Mouse (Mus musculus): Measurements from ENCODE around the gene Cars2. TPM values are rescaled to one million over a fixed set of nuclear protein-coding genes. Genes with fewer than 3 reads are reported as not detected.

The Cars2 gene
- polyA plus RNA-seq, 1 experiment from 2014 or later, result 25.7 TPM

DNA sequence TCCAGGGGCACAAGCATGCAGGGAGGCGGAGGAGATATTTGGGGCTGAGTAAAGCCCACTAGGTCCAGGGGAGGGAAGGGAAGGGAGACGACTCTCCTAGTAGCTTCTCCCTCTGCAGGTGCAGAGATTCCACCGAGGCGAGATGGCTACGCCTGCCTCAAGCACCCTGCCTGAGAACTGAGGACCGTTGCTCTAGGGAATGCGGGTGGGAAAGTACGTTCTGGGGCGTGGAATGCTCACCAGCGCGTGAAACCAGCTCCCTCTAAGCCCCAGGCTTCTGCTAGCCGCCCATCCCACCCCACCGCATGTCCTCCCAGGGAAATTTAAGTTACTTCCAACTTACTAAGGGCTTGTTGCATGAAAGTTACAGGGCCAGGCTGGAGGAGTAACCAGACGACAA, 71.0 kb downstream of the Cars2 start:
- H3K4me3 ChIP-seq, result no peak overlapping the region
- peak overlapping the region; percentile 11 for H3K4me2 ChIP-seq
- 2% methylated on average over 14 of the region's 14 CpGs for WGBS
- peaks cover 34% of the 10 kb centered on the region for H3K4me1 ChIP-seq
- no peaks in the 10 kb centered on the region for H3K9me3 ChIP-seq
- H3K27me3 ChIP-seq, result peaks cover 82% of the 10 kb centered on the region
- H3K9ac ChIP-seq, result no peak overlapping the region
- ATAC-seq (ENCODE audit: insufficient number of reproducible peaks, insufficient read depth, low FRiP score, low TSS enrichment, low read depth), result no peak
- no peaks in the 10 kb centered on the region for H3K36me3 ChIP-seq
- no peak overlapping the region for H3K27ac ChIP-seq

DNA sequence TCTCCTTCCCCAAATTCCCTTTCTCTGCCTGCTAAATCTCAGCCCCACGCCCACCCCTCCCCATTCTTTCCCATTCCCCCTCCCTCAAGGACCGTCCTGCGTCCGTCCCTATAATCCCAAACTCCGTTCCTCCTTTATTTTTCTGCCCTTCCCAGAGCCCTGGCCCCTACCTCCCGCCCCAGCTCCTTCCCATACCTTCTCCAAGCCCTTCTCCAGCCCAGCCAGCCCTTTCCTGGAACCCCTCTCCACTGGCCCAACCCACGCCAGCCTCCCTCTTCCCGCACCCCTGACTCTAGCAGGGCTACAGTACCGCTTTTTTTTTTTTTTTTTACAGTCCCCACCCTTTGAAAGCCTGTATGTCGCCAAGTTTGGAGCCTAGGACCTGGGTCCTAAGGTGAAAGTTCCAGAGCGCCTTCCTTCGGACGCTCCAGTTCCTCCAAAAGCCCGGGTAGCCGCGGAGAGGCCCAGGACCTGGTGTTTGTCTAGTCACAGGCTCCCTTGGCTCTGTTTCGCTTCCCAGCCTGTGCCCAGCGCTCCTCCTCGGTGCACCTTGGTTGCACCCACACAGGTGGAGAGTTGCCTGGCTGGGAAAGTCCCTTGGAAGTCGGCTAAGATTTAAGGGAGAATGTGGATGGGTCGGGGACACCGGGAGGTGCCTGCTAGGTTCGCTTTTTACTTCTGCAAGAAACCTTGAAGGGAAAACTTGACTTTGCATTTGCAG, 71.6 kb downstream of the Cars2 start:
- peak overlapping the region; percentile 56 for H3K4me3 ChIP-seq
- ATAC-seq (ENCODE audit: insufficient number of reproducible peaks, insufficient read depth, low FRiP score, low TSS enrichment, low read depth), result no peak

DNA sequence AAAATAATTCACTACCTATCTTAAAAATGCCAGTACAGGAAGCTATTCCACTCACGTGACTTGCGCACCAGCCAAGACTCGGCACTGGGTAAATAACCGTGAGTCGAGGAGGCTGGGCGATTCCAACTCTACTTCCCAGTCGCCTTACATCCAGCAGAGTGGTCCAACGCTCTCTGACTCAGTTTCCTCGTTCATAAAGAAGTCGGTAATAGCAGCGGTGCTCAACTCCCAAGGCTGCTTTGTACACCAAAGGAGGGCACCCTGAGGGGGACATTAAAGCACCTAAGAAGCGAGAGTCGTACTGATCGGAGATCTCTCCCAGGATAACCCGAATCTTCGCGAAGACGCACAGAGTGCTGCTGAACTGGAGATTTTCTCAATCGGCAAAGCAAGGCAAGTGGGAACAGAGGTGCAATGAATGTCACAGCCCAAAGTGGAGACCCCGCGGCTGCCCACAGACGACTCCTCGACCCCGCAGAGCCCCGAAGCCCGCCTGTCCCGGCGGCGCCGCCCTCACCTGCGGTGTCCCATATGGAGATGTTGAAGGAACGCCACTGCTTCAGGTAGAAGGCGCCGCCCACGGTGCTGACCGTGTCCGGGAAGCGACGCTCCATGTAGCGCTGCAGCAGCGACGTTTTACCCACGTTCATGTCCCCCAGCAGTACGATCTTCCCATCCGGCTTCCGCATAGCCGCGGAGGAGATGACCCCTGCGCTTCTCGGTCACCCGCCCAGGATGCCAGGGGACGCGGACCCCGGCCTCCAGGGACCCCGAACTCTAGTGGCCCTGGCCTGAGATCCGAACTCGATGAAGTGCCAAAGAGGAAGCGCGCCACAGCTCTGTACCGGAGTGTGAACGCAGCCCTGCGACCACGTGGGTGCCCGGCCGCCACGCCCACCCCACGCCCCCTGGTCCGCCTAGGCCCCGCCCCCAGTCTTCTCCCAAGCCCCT, 72.5 kb downstream of the Cars2 start, which contains the start of gene Rab20:
TSS of gene Rab20 (minus strand) at position 900 of the 951 bp plus-strand sequence.
- under 1% methylated on average over 69 of the region's 69 CpGs for WGBS
- Histone ChIP-seq H3K9me3 (no peaks in the 10 kb centered on the region), H3K4me3 (peak within 1 kb of the TSS; percentile 56), H3K27ac (no peak within 1 kb of the TSS), H3K4me1 (peaks cover 34% of the 10 kb centered on the region), H3K36me3 (no peaks in the 10 kb centered on the region), H3K27me3 (peaks cover 97% of the 10 kb centered on the region), H3K4me2 (peak within 1 kb of the TSS; percentile 99), H3K9ac (peak within 1 kb of the TSS; percentile 67)
- ATAC-seq (ENCODE audit: insufficient number of reproducible peaks, insufficient read depth, low FRiP score, low TSS enrichment, low read depth), result peak; percentile 60; the same call in 1 of the 2 replicates

More for the DNA sequence above, 71.6 kb downstream of the Cars2 start:
- Histone ChIP-seq H3K9ac (0 out of 2 replicates have a peak overlapping the region, but pooled peaks have one; percentile 11), H3K4me1 (peaks cover 34% of the 10 kb centered on the region), H3K36me3 (no peaks in the 10 kb centered on the region), H3K4me2 (peak overlapping the region; percentile 99), H3K27ac (no peak overlapping the region), H3K27me3 (peaks cover 88% of the 10 kb centered on the region), H3K9me3 (no peaks in the 10 kb centered on the region)
- 1% methylated on average over 23 of the region's 23 CpGs for WGBS

DNA sequence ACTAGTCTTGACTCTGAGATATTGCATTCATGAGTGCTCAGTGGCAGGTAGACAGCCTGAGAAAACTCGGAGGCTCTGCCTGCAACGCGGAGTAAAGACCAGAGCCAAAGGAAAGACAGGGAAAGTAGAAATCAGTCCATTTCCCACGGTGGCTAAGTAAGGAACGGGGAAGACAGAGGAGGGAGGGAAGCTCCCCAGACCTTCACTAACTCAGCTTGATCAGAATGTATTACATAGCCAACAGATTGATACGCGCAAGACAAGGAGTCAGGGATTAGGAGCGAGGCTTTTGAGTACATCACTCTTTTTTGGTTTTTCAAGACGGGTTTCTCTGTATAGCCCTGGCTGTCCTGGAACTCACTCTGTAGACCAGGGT, 73.4 kb downstream of the Cars2 start:
- ATAC-seq (ENCODE audit: insufficient number of reproducible peaks, insufficient read depth, low FRiP score, low TSS enrichment, low read depth), result no peak
- Histone ChIP-seq H3K4me2 (peak overlapping the region; percentile 99), H3K4me3 (peak overlapping the region; percentile 56), H3K9me3 (no peaks in the 10 kb centered on the region), H3K27ac (no peak overlapping the region), H3K27me3 (peaks cover 96% of the 10 kb centered on the region), H3K36me3 (no peaks in the 10 kb centered on the region), H3K4me1 (peaks cover 34% of the 10 kb centered on the region), H3K9ac (no peak overlapping the region)
- WGBS, result 4% methylated on average over 9 of the region's 9 CpGs

DNA sequence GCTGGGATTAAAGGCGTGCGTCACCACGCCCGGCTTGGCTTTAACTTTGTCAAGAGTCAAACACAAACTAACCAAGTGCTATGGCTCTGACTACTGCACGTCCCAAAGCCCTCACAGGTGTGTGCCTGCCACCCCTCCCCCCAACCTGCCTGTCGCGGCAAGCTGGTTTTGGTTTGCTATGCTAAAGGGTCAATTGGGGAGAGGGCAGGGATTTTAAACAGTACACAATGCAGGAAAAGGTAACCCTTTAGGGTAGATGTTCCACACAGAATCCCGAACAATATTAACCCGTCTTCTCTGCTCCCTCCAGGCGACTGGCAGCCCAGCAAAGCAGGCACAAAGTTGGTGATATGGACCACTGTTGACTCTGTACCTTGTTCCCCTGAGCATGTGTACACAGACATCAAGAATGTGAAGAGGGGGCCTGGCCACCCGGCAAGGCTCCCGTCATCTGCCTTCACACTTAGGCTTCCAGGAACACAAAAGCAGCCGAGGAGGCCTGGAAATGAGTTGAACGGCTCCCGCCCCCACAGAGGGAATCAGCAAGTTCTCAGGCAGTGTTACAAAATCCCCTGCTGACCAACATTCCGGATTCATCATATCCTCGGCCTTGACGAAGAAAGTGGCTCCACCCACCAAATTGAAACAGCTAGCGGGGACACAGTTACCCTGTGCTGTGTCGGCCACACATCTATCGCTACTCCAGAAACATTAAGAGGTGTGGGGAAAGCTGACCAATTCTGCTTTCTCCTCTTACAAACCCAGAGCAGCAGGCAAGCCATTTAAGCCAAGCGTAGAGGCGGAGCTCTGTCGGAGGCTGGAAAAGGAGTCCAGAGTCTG, 74.0 kb downstream of the Cars2 start:
- Histone ChIP-seq H3K4me2 (peak overlapping the region; percentile 99), H3K27me3 (peaks cover 96% of the 10 kb centered on the region), H3K9ac (no peak overlapping the region), H3K36me3 (no peaks in the 10 kb centered on the region), H3K4me1 (peaks cover 34% of the 10 kb centered on the region), H3K9me3 (no peaks in the 10 kb centered on the region), H3K27ac (no peak overlapping the region), H3K4me3 (peak overlapping the region; percentile 56)
- no peak for ATAC-seq (ENCODE audit: insufficient number of reproducible peaks, insufficient read depth, low FRiP score, low TSS enrichment, low read depth)
- WGBS, result 5% methylated on average over 24 of the region's 24 CpGs

DNA sequence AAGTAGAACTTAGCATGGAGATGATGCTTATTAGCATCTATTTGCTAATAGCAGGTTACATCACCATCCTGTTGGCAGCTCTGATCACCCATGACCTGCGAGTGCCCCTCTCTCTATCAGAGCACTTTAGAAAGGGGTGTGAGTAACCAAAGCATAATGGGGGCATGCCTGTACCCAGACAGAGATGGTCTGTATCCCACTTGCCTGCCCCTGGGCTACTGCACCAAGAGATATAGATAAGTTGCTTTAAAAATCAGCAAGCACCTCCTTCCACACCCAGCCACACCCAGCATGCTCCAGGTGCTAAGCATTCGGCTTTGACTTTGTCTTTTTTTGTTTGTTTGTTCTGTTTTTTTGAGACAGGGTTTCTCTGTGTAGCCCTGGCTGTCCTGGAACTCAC, 74.7 kb downstream of the Cars2 start:
- peaks cover 93% of the 10 kb centered on the region for H3K27me3 ChIP-seq
- H3K9me3 ChIP-seq, result no peaks in the 10 kb centered on the region
- no peak overlapping the region for H3K9ac ChIP-seq
- H3K4me1 ChIP-seq, result peaks cover 34% of the 10 kb centered on the region
- H3K27ac ChIP-seq, result no peak overlapping the region
- 23% methylated on average over 2 of the region's 2 CpGs for WGBS
- no peak overlapping the region for H3K4me3 ChIP-seq
- no peak for ATAC-seq (ENCODE audit: insufficient number of reproducible peaks, insufficient read depth, low FRiP score, low TSS enrichment, low read depth)
- no peak overlapping the region for H3K4me2 ChIP-seq
- H3K36me3 ChIP-seq, result no peaks in the 10 kb centered on the region

DNA sequence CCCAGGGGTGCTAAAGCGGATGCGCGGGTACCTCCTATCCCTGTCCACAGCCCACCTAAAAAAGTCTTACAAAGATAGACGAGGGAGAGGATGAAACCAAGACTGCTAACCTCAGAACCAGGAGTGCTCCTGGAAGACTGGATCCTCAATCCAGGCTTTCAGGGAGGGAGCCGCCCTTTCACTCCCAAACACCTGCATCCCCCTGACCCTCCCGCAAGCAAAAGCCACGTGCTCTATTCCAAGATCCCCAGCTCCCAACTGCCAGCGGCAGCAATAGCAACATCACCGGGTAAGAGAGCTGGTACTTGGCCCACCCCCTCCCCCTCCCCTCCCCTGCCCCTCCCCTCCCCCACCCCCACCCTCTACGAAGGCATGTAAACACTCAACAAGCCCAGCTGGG, 75.2 kb downstream of the Cars2 start:
- H3K27ac ChIP-seq, result no peak overlapping the region
- no peak overlapping the region for H3K4me3 ChIP-seq
- H3K4me1 ChIP-seq, result peaks cover 34% of the 10 kb centered on the region
- no peak for ATAC-seq (ENCODE audit: insufficient number of reproducible peaks, insufficient read depth, low FRiP score, low TSS enrichment, low read depth)
- no peaks in the 10 kb centered on the region for H3K36me3 ChIP-seq
- peaks cover 91% of the 10 kb centered on the region for H3K27me3 ChIP-seq
- H3K9ac ChIP-seq, result no peak overlapping the region
- H3K9me3 ChIP-seq, result no peaks in the 10 kb centered on the region
- WGBS, result 9% methylated on average over 9 of the region's 10 CpGs
- no peak overlapping the region for H3K4me2 ChIP-seq

DNA sequence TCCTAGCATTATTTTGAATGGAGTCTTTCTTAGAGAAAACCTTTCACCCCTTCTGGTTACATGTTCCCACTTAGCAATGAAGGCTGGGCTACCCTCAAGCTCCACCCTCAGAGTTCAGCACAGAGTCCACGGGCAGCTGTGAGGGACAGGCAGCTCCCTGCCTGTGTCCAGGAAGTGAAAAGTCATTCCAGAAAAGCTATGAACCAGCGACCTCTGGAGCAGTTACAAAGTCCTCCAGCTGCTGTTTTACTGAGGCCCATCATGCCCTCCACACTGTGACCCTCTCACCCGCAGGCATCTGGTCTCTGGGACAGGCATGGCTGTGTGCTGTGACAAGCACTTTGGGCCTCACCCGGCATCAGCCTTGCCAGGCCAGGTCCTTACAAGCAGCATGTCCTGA, 77.5 kb downstream of the Cars2 start:
- Histone ChIP-seq H3K4me3 (no peak overlapping the region), H3K9ac (no peak overlapping the region), H3K9me3 (no peaks in the 10 kb centered on the region), H3K4me1 (peaks cover 19% of the 10 kb centered on the region), H3K4me2 (no peak overlapping the region), H3K36me3 (no peaks in the 10 kb centered on the region), H3K27me3 (peaks cover 68% of the 10 kb centered on the region), H3K27ac (no peak overlapping the region)
- no peak for ATAC-seq (ENCODE audit: insufficient number of reproducible peaks, insufficient read depth, low FRiP score, low TSS enrichment, low read depth)
- WGBS, result 32% methylated on average over 4 of the region's 4 CpGs

DNA sequence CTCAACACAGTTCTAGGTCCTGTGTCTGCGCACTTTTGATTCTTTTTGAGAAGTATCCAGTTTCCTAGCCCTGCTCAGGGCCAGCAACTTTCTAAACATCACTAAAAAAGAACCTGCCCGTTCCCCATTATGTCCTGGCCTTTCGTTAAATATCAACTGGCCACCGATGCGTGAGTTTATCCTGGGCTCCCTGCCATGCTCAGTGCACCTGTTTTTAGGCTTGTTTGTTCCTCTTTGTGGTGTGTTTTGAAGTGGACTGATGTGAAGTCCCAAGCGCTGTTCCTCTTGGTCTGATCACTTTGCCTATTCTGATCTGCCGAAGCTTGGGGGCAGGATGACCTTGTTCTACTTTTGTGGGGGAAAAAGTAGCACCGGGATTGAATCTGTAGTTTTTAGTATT, 79.3 kb downstream of the Cars2 start:
- 39% methylated on average over 8 of the region's 8 CpGs for WGBS
- Histone ChIP-seq H3K27ac (no peak overlapping the region), H3K4me1 (peaks cover 9% of the 10 kb centered on the region), H3K9ac (no peak overlapping the region), H3K27me3 (peaks cover 50% of the 10 kb centered on the region), H3K4me2 (no peak overlapping the region), H3K36me3 (no peaks in the 10 kb centered on the region), H3K4me3 (no peak overlapping the region), H3K9me3 (no peaks in the 10 kb centered on the region)
- no peak for ATAC-seq (ENCODE audit: insufficient number of reproducible peaks, insufficient read depth, low FRiP score, low TSS enrichment, low read depth)

DNA sequence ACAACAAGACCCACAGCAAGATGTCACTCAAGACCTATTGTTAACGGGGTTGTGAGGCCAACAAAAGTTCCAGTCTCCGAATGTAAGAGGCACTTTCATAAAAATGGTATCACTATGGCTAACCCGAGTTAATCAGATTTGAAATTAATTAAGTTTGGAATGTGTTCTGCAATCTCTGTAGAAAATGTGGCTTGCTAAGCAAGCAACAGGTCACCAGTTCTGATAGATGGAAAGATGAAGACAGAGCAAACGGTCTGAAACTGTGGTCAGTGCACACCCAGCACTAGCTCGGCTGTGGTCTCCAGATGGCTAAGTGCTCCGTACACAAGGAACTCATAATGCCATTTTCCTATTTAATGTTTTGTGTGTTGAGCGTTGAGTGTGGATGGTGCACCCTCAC, 79.9 kb downstream of the Cars2 start:
- ATAC-seq (ENCODE audit: insufficient number of reproducible peaks, insufficient read depth, low FRiP score, low TSS enrichment, low read depth), result no peak
- Histone ChIP-seq H3K9me3 (no peaks in the 10 kb centered on the region), H3K36me3 (no peaks in the 10 kb centered on the region), H3K4me1 (0 out of 2 replicates have a peak, but pooled peaks cover 13% of the 10 kb centered on the region), H3K4me3 (no peak overlapping the region), H3K9ac (no peak overlapping the region), H3K27ac (no peak overlapping the region), H3K4me2 (no peak overlapping the region), H3K27me3 (peaks cover 44% of the 10 kb centered on the region)
- 71% methylated on average over 7 of the region's 7 CpGs for WGBS

DNA sequence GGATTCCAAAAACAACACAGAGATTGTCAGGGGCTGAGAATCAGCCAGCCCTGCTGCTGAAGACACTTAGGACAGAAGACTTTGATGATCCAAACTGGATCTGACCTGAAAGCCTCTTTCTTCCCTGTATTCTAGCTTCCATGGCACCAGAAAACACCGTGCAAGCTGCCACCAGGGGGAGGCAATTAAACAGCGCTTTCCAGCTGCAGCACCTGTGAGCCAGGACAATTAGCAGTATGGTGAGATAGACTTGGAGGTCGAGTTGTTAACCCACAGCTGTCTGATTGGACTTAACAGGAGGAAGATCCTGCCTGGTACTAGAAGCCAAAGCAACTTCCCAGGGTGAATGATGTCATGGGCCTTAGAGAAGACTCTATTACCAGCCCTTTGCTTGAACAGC, 81.5 kb downstream of the Cars2 start:
- 6% methylated on average over 3 of the region's 3 CpGs for WGBS
- no peak overlapping the region for H3K27ac ChIP-seq
- no peak overlapping the region for H3K4me2 ChIP-seq
- no peak overlapping the region for H3K9ac ChIP-seq
- ATAC-seq (ENCODE audit: insufficient number of reproducible peaks, insufficient read depth, low FRiP score, low TSS enrichment, low read depth), result no peak
- 0 out of 2 replicates have a peak, but pooled peaks cover 8% of the 10 kb centered on the region for H3K4me1 ChIP-seq
- peaks cover 28% of the 10 kb centered on the region for H3K27me3 ChIP-seq
- H3K9me3 ChIP-seq, result no peaks in the 10 kb centered on the region
- H3K36me3 ChIP-seq, result no peaks in the 10 kb centered on the region
- no peak overlapping the region for H3K4me3 ChIP-seq
